Mouse (Mus musculus): ENCODE measurements around the gene Pik3c2b.

The Pik3c2b gene

GRCm38 (mm10) chr1:133087206-133087905 lies 41.9 kb downstream of the Pik3c2b start:
- in situ Hi-C loops (cut with MboI; ENCODE audit: low sequenced_read_pairs): loop anchor here (5.0 kb wide), 1 partner anchor 45 kb away; no protein-coding TSS in a partner anchor

GRCm38 (mm10) chr1:133088196-133088595 lies 42.7 kb downstream of the Pik3c2b start:
- in situ Hi-C loops (cut with MboI; ENCODE audit: low sequenced_read_pairs): loop anchor here (5.0 kb wide), 1 partner anchor 46 kb away; no protein-coding TSS in a partner anchor

GRCm38 (mm10) chr1:133089415-133089814 lies 43.9 kb downstream of the Pik3c2b start:
- in situ Hi-C loops (cut with MboI; ENCODE audit: low sequenced_read_pairs): loop anchor here (5.0 kb wide), 1 partner anchor 47 kb away; no protein-coding TSS in a partner anchor

GRCm38 (mm10) chr1:133090641-133091040 lies 45.2 kb downstream of the Pik3c2b start:
- in situ Hi-C loops (cut with MboI; ENCODE audit: low sequenced_read_pairs): no loop called here

- in situ Hi-C loops (cut with MboI; ENCODE audit: low sequenced_read_pairs): no loop called here
Observed at GRCm38 (mm10) chr1:133091483-133091882, 46.0 kb downstream of the Pik3c2b start.

- in situ Hi-C loops (cut with MboI; ENCODE audit: low sequenced_read_pairs): no loop called here
Observed at GRCm38 (mm10) chr1:133093719-133094118, 48.3 kb downstream of the Pik3c2b start.

- in situ Hi-C loops (cut with MboI; ENCODE audit: low sequenced_read_pairs): no loop called here
Observed at GRCm38 (mm10) chr1:133100980-133101798, 55.7 kb downstream of the Pik3c2b start.

- in situ Hi-C loops (cut with MboI; ENCODE audit: low sequenced_read_pairs): no loop called here
Observed at GRCm38 (mm10) chr1:133102108-133102507, 56.6 kb downstream of the Pik3c2b start.

- in situ Hi-C loops (cut with MboI; ENCODE audit: low sequenced_read_pairs): no loop called here
Observed at GRCm38 (mm10) chr1:133103315-133103714, 57.8 kb downstream of the Pik3c2b start.

GRCm38 (mm10) chr1:133103871-133104270 lies 58.4 kb downstream of the Pik3c2b start:
- in situ Hi-C loops (cut with MboI; ENCODE audit: low sequenced_read_pairs): no loop called here

- in situ Hi-C loops (cut with MboI; ENCODE audit: low sequenced_read_pairs): no loop called here
Observed at GRCm38 (mm10) chr1:133116108-133116507, 70.6 kb downstream of the Pik3c2b start.

GRCm38 (mm10) chr1:133118127-133118526 lies 72.7 kb downstream of the Pik3c2b start:
- in situ Hi-C loops (cut with MboI; ENCODE audit: low sequenced_read_pairs): no loop called here

- in situ Hi-C loops (cut with MboI; ENCODE audit: low sequenced_read_pairs): no loop called here
Observed at GRCm38 (mm10) chr1:133118844-133119243, 73.4 kb downstream of the Pik3c2b start.

GRCm38 (mm10) chr1:133119931-133120712 lies 74.7 kb downstream of the Pik3c2b start:
- in situ Hi-C loops (cut with MboI; ENCODE audit: low sequenced_read_pairs): no loop called here

- in situ Hi-C loops (cut with MboI; ENCODE audit: low sequenced_read_pairs): no loop called here
Observed at GRCm38 (mm10) chr1:133121246-133121645, 75.8 kb downstream of the Pik3c2b start.

GRCm38 (mm10) chr1:133124137-133124536 lies 78.7 kb downstream of the Pik3c2b start:
- in situ Hi-C loops (cut with MboI; ENCODE audit: low sequenced_read_pairs): no loop called here

GRCm38 (mm10) chr1:133125640-133126364 lies 80.3 kb downstream of the Pik3c2b start:
- in situ Hi-C loops (cut with MboI; ENCODE audit: low sequenced_read_pairs): no loop called here

- in situ Hi-C loops (cut with MboI; ENCODE audit: low sequenced_read_pairs): no loop called here
Observed at GRCm38 (mm10) chr1:133126365-133126740, 80.9 kb downstream of the Pik3c2b start.

- in situ Hi-C loops (cut with MboI; ENCODE audit: low sequenced_read_pairs): no loop called here
Observed at GRCm38 (mm10) chr1:133127328-133127727, 81.9 kb downstream of the Pik3c2b start.

GRCm38 (mm10) chr1:133129471-133130221 lies 84.2 kb downstream of the Pik3c2b start:
- in situ Hi-C loops (cut with MboI; ENCODE audit: low sequenced_read_pairs): no loop called here
